Mouse (Mus musculus): Measurements from ENCODE around the gene Gm5796.
"Not testable (repeated sequence)": the region's sequence is repeated elsewhere in the genome, so short reads cannot be mapped to it uniquely, and the experiment has no call there.

Gene Gm5796

DNA sequence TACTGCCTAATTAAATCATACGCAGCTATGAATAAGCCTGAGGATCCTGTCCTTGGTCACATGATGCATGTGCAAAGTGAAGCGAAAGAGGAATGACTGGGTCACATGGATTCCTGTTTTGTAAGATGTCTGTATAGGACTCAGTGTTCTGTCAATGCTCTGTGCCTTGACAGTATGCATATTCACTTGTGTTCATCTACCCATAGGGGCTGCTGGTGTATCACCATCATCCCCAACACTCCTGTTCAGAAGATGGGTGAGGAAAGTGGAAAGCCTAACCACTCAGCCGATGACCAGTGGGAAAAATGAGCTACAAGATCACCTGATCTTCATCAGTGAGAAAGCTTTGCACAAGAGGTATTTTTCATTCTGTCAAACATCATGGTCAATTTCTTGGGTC is at the start of gene Gm5796:
TSS of gene Gm5796 (plus strand) at position 301 of the 400 bp plus-strand sequence.
- DNase-seq (ENCODE audit: low read depth, low spot score): not testable (repeated sequence)

DNA sequence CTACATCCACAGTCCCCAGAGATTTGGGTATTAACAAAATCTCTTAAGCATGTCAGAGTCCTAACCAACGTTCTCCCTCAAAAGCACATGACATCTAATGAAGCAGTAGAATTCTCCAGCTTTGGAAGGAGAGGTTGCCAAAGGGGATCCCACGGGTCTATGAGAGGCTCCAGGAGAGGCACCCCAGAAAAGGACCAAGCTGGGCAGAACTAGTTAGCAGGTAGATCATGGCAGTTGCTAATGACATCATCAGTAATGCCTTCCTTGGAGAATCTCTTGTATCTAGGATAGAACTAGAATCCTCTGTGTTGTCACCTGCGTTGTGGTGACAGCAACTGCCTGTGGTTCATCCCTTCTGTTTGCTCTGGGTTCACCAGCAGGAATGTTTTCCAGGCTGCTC is 25.6 kb upstream of the Gm5796 start, which contains the start of gene Gm3099:
TSS of gene Gm3099 (plus strand) at position 301 of the 400 bp plus-strand sequence.
- not testable (repeated sequence) for DNase-seq (ENCODE audit: low read depth, low spot score)

DNA sequence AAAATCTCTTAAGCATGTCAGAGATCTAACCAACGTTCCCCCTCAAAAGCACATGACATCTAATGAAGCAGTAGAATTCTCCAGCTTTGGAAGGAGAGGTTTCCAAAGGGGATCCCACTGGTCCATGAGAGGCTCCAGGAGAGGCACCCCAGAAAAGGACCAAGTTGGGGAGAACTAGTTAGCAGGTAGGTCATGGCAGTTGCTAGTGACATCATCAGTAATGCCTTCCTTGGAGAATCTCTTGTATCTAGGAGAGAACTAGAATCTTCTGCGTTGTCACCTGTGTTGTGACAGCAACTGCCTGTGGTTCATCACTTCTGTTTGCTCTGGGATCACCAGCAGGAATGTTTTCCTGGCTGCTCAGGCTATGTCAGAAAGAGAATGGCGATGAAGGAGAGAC is 60.1 kb downstream of the Gm5796 start, which contains the start of gene Gm3115:
TSS of gene Gm3115 (plus strand) at position 301 of the 400 bp plus-strand sequence.
- DNase-seq (ENCODE audit: low read depth, low spot score): not testable (repeated sequence)

All from skeletal muscle tissue, adult 2 months (tissue).